Mouse (Mus musculus) kidney, embryonic 16.5 days (tissue): ENCODE measurements around the gene Olfr1280. TPM values are rescaled to one million over a fixed set of nuclear protein-coding genes. Genes with fewer than 3 reads are reported as not detected.

ENCODE experiments used
- polyA plus RNA-seq: library from polyadenylated mRNA; unstranded; fragments of >200 nt; fragmentation: Nextera tagmentation; extraction: Ambion mirVana; gene quantifications from 2 replicates; pipeline ENCODE4 v1.2.1, GENCODE M21; 2015

Olfr1280 gene
- polyA plus RNA-seq, 1 experiment from 2014 or later, result not detected

Other genes starting within 250 kb of the Olfr1280 start
- gene Gm13941, start 208.0 kb upstream of the Olfr1280 start, polyA plus RNA-seq, result not detected in 2 replicates
- gene Gm15130, start 161.1 kb upstream of the Olfr1280 start, polyA plus RNA-seq, result not detected in 2 replicates
- gene 4930430A15Rik, start 84.4 kb upstream of the Olfr1280 start, polyA plus RNA-seq, result not detected in 2 replicates
- not detected in 2 replicates for gene Olfr1275, start 78.7 kb upstream of the Olfr1280 start, polyA plus RNA-seq
- gene Olfr1276, start 59.5 kb upstream of the Olfr1280 start, polyA plus RNA-seq, result not detected in 2 replicates
- not detected in 2 replicates for gene Olfr1277, start 39.9 kb upstream of the Olfr1280 start, polyA plus RNA-seq
- not detected in 2 replicates for gene Olfr1278, start 23.9 kb upstream of the Olfr1280 start, polyA plus RNA-seq
- not detected in 2 replicates for gene Olfr1279, start 13.4 kb upstream of the Olfr1280 start, polyA plus RNA-seq
- not detected in 2 replicates for gene Olfr1281, start 12.5 kb downstream of the Olfr1280 start, polyA plus RNA-seq
- not detected in 2 replicates for gene Olfr1282, start 22.1 kb downstream of the Olfr1280 start, polyA plus RNA-seq
- gene Olfr1283, start 52.8 kb downstream of the Olfr1280 start, polyA plus RNA-seq, result not detected in 2 replicates
- not detected in 2 replicates for gene Olfr1284, start 61.5 kb downstream of the Olfr1280 start, polyA plus RNA-seq
- not detected in 2 replicates for gene Olfr1286, start 109.1 kb downstream of the Olfr1280 start, polyA plus RNA-seq
- gene Olfr1287, start 135.1 kb downstream of the Olfr1280 start, polyA plus RNA-seq, result not detected in 2 replicates
- not detected in 2 replicates for gene Olfr1288, start 160.1 kb downstream of the Olfr1280 start, polyA plus RNA-seq
- not detected in 2 replicates for gene Olfr1289, start 166.8 kb downstream of the Olfr1280 start, polyA plus RNA-seq
- not detected in 2 replicates for gene Olfr1290, start 179.8 kb downstream of the Olfr1280 start, polyA plus RNA-seq
- gene Olfr1291-ps1, start 183.2 kb downstream of the Olfr1280 start, polyA plus RNA-seq, result not detected in 2 replicates
- gene Olfr1293-ps, start 211.2 kb downstream of the Olfr1280 start, polyA plus RNA-seq, result not detected in 2 replicates
- gene Olfr1294, start 226.3 kb downstream of the Olfr1280 start, polyA plus RNA-seq, result not detected in 2 replicates